Mouse (Mus musculus): Measurements from ENCODE around the gene Lyar.

Lyar gene

DNA sequence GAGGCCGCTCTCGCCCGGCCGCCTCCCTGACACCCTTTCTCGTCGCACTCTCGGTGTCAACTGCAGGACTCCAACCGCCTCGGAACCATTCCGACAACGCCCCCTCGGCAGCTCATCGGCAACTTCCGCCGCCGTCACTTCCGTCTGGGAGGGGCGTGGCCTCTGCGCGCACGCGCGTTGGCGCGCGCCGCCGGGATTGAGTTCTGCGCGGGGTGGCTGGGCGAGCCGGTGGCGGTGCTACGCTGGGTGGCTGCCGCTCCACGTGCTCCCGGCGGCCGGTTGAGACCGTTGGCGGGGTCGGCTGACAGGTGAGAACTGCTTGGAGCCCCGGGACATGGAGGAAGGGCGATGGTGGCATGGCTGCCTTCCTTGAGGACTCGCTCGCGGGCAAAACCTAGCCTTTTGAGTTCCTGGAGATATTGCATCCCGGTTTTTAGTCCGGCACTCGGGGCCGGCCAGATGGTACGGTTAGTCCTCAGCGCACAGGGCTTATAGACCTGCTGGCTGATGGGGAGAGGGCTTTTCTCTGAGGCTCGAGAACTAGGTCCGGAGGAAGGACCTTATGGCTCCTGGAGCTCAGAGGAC lies at the start of gene Lyar, which contains the start of gene Zbtb49:
TSS of gene Lyar (plus strand) at position 143 of the 585 bp plus-strand sequence.
TSS of gene Zbtb49 (minus strand) at position 130 of the 585 bp plus-strand sequence.
- DNase-seq (ENCODE audit: low spot score) = peak; percentile 91

DNA sequence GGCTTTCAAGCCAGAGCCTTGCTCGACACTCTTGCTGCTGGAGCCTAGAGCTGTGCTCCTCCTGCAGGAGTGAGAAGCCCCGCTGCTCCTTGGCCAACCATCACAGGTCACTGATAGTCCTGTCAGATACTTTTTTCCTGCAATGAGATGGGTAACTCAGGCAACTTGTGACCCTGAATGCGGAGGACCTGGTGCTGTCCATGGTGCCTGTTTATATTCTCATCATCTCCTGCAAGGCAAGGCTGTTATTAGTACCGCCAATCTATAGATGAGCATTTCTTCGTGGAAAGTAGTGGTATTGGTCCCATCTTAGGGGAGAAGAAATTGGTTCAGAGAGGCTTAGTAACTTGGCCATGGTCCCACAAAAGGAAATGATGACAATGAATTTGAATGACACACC lies 46.5 kb upstream of the Lyar start:
- no peak for DNase-seq (ENCODE audit: low spot score)

DNA sequence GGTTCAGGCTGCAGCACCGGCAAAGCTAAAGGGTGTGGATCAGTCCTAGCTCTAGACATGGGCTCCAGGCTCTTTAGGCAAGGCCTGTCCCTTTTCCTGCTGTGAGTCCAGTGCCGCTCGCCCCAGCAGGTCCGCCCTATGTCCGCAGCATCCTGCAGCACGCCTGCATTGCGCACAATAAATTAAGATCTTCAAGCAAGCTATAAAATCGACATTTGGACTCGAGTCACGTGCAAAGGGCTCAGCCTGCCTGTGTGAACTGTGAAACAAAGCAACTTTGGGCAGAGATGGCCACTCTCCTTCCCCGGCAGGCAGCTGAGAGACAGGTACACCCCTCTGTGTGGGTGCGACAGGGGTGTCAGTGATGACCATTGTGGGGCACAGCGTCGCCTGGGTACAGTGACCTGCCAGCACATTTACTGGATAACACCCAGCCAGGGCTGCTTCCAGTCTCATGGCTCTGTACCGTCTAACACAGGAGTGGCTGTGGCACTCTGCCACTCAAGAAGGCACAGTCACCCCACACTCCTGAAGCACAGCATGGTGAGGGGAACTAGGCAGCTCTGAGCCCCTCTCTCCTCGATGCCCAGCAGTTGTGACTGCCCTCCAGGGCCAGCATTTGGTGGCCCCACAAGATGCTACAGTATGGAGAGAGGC lies 45.9 kb upstream of the Lyar start:
- no peak for DNase-seq (ENCODE audit: low spot score)

DNA sequence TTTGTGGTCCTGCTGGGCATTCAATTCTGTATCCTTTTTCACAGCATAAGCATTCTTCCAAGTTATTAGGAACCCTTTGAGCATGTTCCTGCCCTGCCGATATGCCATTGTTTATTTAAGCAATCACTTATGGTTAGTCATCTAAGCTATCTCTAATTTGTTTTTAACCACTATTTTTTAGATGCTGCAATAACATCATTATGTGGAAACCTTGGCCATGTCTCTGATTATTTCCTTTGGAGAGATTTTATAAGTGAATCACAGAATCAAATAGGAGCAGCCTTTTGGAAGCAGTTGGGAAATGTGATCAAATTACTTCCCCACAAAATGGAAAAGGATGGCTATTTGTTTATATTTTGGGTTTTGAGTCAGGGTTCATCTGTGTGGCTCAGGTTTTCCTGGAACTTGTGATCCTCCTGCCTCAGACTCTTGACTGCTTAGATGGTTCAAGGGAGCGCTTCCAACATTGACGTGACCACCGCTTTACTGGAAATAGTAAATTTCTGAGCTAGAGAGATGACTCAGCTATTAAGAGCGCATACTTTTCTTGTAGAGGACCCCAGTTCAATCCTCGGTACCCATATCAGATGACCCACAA lies 35.5 kb upstream of the Lyar start:
- no peak for DNase-seq (ENCODE audit: low spot score)

DNA sequence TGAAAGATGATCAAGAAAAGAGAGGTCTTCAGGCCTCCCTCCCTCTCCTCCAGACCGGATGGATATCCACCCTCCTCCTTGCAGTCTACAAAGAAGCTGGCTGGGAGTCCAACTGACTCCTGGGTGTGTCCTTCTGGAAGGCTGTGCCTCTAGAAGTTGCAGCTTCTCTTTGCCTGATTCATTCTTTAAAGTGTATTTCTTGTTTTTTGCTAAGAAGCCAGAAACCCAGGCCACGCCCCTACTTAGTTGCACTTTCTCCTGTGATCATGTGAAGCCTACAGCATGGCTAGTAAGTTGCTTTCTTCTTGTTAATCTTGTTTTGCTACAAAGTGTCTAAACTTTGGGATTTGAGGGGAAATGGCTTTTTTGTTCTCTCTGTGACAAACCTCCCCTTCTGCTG lies 33.3 kb upstream of the Lyar start:
- DNase-seq (ENCODE audit: low spot score) = no peak

DNA sequence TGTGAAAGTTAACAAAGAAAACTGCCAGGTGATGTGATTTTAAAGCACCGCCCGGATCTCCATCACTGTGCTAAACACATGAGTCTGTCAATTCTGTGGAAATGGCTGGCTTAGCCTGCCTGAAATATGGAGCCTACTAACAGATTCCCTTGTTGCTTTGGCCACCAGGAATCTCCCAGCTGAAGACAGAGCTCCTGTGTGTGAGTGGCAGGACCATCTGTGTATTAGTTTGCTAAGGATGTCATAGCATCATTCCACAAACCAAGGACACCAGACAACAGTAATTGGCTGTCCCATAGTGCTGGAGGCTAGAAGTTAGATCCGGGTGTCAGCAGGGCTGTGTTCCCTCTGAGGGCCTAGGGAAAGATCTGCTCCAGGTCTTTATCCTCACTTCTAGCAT lies 29.4 kb upstream of the Lyar start:
- no peak for DNase-seq (ENCODE audit: low spot score)

DNA sequence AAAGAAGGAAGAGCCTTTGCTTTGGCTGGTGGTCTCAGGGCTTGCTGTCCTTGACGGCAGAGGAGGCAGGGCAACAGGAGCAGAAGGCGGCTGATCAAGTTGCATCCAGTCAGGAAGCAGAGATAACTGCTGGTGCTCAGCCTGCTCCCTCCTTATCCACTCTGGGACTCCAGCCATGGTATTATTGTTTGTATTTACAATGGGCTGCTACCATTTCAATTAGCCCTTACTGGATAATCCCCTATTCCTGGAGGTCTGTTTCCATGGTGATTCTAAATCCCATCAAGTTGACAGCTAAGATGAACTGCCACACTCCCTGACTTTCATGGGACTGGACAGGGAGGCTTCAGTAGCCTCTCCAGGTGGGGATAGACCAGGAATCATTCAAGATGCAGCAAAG lies 25.3 kb upstream of the Lyar start:
- no peak for DNase-seq (ENCODE audit: low spot score)

DNA sequence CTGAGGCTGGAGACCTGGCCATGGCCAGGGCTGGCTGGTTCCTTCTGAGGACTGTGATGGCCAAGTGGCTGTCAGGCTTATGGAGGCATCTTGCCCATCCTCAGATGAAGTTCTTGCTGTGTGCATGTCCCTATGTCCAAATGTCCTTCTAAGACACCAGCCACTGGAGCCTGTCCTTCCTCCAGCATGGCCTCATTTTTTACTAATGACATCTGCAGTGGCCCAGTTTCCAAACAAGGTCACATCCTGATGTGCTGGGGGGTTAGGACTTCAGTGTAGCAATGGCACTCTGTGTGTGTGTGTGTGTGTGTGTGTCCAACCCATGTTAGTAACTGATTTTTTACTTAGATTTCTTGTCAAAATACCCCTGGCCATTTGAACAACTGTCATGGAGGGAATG lies 24.3 kb upstream of the Lyar start:
- DNase-seq (ENCODE audit: low spot score) = no peak

DNA sequence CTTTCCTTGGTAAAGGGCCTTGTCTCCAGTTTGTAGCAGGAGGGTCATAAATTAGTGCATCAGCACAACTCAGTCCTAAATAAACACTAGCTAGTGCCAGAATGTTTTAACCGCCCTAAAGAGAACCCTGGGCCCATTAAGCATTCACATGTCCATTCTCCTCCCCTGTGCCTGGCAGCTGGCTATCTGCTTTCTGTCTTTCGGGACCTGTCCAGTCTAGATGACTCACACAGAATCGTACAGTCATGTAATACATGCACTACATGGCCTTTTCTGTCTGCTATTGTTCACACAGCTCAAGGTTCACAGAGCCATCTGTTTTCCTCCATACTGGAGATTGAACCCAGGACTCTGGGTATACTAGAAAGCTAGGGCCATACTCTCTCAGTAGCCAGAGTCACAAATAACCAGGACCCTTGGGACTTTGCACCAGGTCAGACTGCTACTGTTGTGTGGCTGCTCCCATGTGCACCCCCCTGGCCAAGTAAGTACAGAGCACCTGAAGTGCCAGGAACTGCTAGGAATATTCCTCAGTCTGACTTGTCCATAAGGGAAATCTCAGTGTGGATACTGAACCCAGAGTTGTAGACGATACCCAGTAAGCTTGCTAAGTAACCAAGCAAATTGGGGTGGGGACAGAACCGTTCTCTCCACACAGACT lies 23.3 kb upstream of the Lyar start:
- no peak for DNase-seq (ENCODE audit: low spot score)

DNA sequence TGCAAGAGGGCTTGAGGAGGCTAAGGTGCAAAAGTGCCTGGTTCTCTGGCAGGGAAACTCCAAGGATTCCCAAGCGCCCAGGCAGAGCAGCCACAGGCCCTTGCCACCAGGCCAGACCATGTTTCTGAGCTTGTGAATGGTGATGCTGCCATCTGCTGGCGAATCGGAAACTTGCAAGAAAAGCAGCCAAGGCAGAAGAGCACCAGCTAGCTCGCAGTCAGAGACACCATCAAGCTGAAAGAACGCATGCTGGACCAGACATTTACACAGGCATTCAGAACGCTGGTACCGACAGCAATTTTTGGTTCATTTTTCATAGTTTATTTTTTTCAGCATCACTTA lies 22.8 kb upstream of the Lyar start:
- peak; percentile 61 for DNase-seq (ENCODE audit: low spot score)

DNA sequence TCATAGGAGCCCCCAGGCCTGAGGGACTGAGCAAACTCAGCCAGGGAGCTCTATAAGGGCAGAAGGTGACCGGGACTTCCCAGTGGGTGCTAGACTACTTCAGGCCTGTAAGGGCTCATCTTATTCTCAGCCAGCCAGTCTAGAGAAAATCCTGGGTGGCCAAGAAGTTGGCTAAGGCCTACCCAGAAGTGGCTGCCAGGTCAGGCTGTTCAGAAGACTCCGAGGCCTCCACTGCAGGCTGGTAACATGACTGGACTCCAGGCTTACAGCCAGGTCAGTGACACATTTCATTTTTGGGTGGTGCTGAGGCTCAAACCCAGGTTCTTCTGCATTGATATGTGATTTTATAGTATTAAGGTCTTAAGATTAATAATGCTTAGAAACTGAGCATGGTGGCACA lies 20.6 kb upstream of the Lyar start:
- no peak for DNase-seq (ENCODE audit: low spot score)

DNA sequence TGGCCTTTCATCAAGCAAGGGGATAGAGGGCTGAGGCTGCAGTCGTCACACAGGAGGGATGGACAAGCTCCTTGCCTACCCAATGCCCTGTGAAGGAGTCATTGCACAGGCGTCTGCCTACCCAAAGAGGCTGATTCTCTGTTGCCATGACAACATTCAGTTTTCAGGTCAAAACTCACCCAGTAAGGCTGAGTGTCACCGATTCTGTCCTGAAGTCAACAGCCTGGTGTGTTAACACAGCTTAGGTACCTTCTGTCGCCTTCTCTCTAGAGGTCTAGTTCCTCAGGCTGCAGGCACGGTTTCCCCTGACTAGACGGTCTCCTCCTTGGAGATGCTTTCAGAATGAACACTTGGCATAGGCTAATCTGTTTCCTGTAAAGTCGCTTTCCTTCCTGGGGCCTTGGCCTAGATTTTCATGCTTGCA lies 15.0 kb upstream of the Lyar start:
- no peak for DNase-seq (ENCODE audit: low spot score)

DNA sequence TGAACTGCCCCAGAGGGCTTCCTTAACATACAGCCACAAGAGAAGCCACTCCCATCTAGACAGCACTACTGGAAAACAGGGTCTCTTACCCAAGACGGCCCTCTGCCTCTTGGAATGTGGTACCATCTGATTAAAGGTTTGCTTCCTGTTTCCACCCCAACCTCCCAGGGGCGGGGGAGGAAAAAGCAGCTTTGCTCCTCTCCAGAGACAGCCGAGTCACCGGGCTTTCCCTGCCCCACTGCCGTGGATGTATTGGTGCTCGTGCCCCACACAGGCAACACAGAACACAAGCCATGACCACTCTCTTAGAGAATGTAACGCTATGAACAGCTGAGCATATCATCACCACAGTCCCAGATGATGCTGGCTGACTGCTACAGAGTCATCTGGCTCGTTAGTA lies 11.3 kb upstream of the Lyar start:
- DNase-seq (ENCODE audit: low spot score) = no peak

DNA sequence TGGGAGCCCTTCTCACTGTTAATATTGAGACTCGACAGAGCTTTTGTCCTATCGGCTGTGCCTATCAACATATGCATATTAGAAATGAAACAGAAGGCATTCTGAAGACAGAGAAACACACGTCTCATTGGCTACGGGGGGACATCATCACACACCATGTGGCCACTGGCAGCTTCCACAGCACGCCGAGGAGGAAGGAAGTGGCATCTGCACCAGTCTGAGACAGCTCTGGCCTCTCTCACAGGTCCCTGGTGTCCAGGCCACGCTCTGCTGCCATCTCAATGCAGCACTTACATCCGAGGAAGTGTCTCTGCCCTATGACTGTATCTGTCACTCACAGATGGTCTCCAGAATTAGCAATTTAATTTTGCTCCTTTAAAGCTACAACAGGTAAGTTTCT lies 8.6 kb upstream of the Lyar start:
- DNase-seq (ENCODE audit: low spot score) = no peak

DNA sequence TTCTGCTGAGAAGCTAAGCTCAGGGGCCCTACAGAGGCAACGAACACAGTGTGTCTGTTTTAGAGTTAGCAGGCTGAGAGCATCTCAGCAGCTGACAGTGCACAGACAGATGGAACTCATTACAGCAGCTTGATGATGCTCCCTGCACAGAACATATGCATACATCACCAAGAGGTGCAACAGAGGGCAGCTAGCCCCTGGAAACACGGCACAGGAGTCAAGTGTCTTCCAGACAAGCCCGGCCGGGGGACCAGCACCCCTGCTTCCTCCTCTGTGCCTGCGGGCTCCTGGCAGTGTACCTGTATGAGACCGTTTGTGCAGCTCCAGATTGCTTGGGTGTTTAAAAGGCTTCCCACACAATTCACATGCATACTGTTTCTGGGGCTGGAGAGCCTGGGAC lies 7.3 kb upstream of the Lyar start:
- no peak for DNase-seq (ENCODE audit: low spot score)

DNA sequence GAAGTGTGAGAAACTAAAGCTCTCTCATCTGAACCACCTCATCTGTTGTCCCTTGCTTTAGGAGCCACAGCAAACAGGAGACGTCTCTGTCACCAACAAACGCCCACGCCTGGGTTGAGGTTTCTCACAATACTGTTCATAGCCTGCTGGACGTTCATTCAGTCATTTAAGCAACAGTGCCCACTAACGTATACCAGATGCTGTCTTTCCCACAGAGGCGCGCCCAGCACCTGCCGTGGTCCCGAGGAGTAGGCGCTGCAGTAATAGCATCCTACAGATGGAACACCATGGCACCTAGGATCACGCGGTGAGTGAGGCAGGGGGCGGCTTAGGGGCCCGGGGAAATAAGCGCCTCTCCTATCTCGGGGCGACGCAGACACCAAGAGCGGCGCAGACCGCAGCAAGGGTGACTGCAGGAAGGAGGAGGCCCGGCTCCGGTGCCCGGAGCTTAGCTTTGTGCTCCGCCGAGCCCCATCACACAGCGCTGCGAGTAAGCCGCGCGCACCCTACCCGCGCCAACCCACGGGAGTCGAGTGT lies 431 bp upstream of the Lyar start:
- DNase-seq (ENCODE audit: low spot score) = no peak

DNA sequence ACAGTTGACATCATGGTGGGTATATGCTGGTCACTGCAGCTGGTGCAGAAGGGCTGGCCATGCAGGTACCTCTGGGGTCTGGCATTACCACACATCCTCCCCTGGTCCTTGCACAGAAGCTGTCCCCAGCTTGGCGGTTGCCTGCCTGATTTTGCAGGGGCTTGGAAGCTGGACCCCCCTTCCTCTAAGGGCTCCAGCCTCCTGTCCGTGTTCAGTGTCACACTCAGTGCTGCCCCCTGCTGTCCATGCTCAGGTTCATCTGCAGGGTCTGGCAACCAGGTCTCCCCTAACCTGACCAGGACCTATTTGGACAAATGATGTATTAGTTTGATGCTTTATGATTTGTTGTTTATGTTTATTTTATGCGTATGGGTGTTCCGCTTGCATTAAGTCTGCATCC lies 15.2 kb downstream of the Lyar start:
- no peak for DNase-seq (ENCODE audit: low spot score)

DNA sequence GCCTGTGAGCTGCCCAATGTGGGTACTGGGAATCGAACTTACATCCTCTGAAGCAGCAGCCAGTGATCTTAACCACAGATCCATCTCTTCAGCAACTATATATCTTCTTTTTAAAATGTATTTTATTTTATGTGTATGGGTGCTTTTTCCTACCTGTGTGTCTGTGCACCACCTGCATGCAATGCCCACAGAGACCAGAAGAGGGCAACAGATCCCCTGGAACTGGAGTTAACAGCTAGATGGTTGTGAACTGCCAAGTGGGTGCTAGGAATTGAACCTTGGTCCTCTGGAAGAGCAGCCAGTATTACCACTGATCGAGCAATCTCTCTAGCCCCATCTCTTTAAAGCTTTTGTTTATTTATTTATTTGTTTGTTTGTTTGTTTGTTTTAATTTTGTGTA lies 16.4 kb downstream of the Lyar start:
- no peak for DNase-seq (ENCODE audit: low spot score)

DNA sequence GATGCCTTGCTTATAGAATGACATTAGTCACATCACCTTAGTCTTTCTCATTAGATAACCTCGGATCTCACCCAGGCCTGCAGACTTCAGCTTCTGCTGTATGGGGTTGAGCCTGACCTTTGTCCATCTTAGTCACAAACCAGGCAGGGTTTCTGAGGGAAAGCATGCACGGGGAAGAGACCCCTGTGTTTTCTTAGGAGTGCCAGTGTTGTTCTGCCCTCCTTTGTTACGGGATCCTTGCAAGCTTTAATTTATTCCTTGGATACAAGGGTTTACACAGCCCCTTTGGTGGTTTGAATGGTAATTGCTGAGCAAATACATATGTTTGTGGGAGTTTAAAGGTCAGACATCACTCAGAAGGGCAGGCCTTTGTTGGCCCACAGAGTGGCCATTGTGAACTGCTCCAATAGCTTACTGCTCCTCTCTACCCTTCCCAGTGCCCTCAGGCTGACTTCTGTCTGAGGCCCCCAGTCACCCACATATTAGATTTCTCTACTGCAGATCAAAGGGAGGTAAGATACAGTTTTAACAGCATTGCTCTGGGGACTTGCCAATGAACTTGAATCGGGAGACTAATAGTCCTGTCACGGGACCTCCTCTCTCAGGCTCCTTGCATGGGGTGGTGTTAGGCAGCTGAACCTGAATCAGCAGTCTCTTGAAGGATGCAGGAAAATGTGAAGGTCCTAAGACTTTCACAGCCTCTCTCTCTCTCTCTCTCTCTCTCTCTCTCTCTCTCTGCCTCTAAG lies 20.6 kb downstream of the Lyar start:
- DNase-seq (ENCODE audit: low spot score) = no peak

DNA sequence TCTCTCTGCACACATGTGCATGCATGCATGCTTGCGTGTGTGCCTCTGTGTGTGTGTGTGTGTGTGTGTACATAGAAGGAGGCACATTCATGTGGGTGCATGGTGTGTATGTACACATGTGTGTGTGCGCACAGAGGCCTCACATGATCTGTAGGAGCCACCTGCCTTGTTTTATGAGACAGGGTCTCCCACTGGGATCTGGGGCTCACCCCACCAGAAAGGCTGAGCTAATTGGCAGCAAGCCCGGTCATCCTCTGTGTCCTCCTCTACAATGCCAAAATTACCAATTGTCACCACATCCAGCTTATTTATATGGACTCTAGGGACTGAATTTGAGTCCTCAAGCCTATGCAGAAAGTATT lies 21.2 kb downstream of the Lyar start:
- no peak for DNase-seq (ENCODE audit: low spot score)

DNA sequence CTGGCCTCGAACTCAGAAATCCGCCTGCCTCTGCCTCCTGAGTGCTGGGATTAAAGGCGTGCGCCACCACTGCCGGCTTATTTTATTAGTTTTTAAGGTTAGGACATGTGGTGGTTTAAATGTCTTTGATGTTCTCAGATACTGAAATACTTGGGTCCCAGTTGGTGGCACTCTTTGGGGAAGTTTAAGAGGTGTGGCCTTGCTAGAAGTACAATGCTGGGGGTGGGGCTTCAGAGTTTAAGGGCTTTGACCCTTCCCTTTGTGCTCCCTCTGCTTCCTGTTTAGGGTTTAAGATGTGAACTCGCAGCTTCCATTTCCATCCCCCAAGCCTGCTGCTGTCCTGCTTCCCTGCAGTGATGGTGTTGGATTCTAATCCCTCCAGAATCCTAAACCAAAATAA lies 21.7 kb downstream of the Lyar start:
- DNase-seq (ENCODE audit: low spot score) = no peak

DNA sequence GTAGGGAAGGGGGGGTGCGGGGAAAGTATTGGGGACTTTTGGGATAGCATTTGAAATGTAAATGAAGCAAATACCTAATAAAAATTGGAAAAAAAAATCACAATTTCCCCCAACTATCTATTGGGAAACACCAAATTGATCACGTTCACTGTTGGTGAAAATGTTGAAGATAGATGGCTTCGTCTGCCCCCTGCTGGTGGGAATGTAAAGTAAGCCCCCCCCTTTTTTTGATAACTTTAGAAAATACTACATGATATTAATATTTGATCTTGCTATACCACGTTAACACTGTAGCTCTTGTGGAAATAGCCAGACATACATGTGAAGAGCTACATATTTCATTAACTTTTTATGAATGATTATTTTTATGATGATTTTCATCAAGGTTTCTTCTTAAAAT lies 34.9 kb downstream of the Lyar start:
- DNase-seq (ENCODE audit: low spot score) = no peak

DNA sequence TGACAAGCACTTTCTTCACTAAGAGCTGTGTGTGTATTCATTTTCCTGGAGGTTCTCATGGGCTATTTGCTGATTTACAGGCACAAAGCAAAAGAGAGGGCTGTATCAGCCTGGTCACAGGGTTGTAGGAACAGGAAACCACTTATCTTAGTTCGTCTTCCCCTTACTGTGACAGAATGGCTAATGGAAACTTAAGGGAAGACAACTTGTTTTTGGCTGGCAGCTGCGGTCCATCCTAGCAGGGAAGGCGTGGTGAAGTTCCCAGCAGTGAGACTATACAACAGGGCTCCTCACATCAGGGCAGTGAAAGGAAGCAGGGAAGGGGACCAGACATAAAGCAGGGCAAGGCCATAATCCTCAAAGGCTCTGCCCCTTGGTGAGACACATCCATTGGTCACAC lies 35.4 kb downstream of the Lyar start:
- no peak for DNase-seq (ENCODE audit: low spot score)
